Mouse (Mus musculus) embryonic facial prominence, embryonic 10.5 days (tissue): Measurements from ENCODE around the gene Dcakd. TPM values are rescaled to one million over a fixed set of nuclear protein-coding genes. Genes with fewer than 3 reads are reported as not detected.

ENCODE experiments used
- DNase-seq: peaks from one replicate; pipeline ENCODE4 v3.0.0-alpha.2; 2017; ENCODE audit warnings: low spot score
- H3K27ac ChIP-seq: fragments of 300-500 bp; sonication (generic); replicated peaks from 2 replicates; pipeline ENCODE4 v1.5.1; 2016; ENCODE audit warnings: mild to moderate bottlenecking
- H3K27me3 ChIP-seq: fragments of 300-500 bp; sonication (generic); replicated peaks from 2 replicates; pipeline ENCODE4 v1.6.1; 2016; ENCODE audit warnings: low read depth, mild to moderate bottlenecking; ENCODE audit not compliant: poor library complexity, severe bottlenecking
- H3K36me3 ChIP-seq: fragments of 300-500 bp; sonication (generic); replicated peaks from 2 replicates; pipeline ENCODE4 v1.6.1; 2016; ENCODE audit warnings: mild to moderate bottlenecking, moderate library complexity
- H3K4me1 ChIP-seq: fragments of 300-500 bp; sonication (generic); 2 replicates; pipeline ENCODE4 v1.6.1; 2016
- H3K4me3 ChIP-seq: fragments of 300-500 bp; sonication (generic); 2 replicates; pipeline ENCODE4 v1.5.1; 2016; ENCODE audit warnings: mild to moderate bottlenecking, moderate library complexity
- H3K9me3 ChIP-seq: fragments of 300-500 bp; sonication (generic); 2 replicates; pipeline ENCODE4 v1.6.1; 2016; ENCODE audit warnings: mild to moderate bottlenecking
- WGBS: fragments of 180-500 bp; shearing (Covaris S2); methylation state at CpG from one replicate; pipeline ENCODE4 v1.1.7; 2016; 5-methylcytosine and 5-hydroxymethylcytosine counted together
- polyA plus RNA-seq: library from polyadenylated mRNA; unstranded; fragments of >200 nt; fragmentation: Nextera tagmentation; extraction: Ambion mirVana; gene quantifications from 2 replicates; pipeline ENCODE4 v1.2.1, GENCODE M21; 2016

The Dcakd gene
- polyA plus RNA-seq, result 304 and 308 TPM in 2 replicates

GRCm38 (mm10) chr11:103028176-103028891 lies at the start of gene Dcakd, which contains the start of gene Nmt1:
Dcakd (minus strand) TSS chr11:103028333.
Nmt1 (plus strand) TSS chr11:103028190.
- H3K4me1 ChIP-seq, result peaks cover 18% of the 10 kb centered on the region
- H3K9me3 ChIP-seq, result no peaks in the 10 kb centered on the region
- H3K27me3 ChIP-seq, result no peaks in the 10 kb centered on the region
- H3K4me3 ChIP-seq, result peak within 1 kb of the TSS; percentile 68
- under 1% methylated on average over 36 of the region's 36 CpGs for WGBS
- peak; percentile 94 for DNase-seq
- H3K36me3 ChIP-seq, result peaks cover 49% of the 10 kb centered on the region
- peak within 1 kb of the TSS; percentile 89 for H3K27ac ChIP-seq

GRCm38 (mm10) chr11:103076581-103076980 lies 48.4 kb upstream of the Dcakd start:
- no peak for DNase-seq
- Histone ChIP-seq H3K4me1 (peaks cover 26% of the 10 kb centered on the region), H3K27ac (no peak overlapping the region), H3K27me3 (peaks cover 40% of the 10 kb centered on the region), H3K4me3 (no peak overlapping the region), H3K9me3 (no peaks in the 10 kb centered on the region), H3K36me3 (peaks cover 4% of the 10 kb centered on the region; the same call in 1 of the 2 replicates)
- 82% methylated on average over 8 of the region's 8 CpGs for WGBS

- H3K9me3 ChIP-seq, result no peaks in the 10 kb centered on the region
- no peak overlapping the region for H3K4me3 ChIP-seq
- H3K27me3 ChIP-seq, result peaks cover 34% of the 10 kb centered on the region
- no peak for DNase-seq
- no peak overlapping the region for H3K27ac ChIP-seq
- peaks cover 25% of the 10 kb centered on the region for H3K4me1 ChIP-seq
- WGBS, result 93% methylated on average over 7 of the region's 7 CpGs
- H3K36me3 ChIP-seq, result peaks cover 10% of the 10 kb centered on the region; the same call in 1 of the 2 replicates
Measured at GRCm38 (mm10) chr11:103076010-103076409, 47.9 kb upstream of the Dcakd start.

- Histone ChIP-seq H3K27me3 (peaks cover 23% of the 10 kb centered on the region), H3K9me3 (no peaks in the 10 kb centered on the region), H3K4me3 (peak overlapping the region; percentile 8; the same call in 1 of the 2 replicates), H3K27ac (no peak overlapping the region; the same call in 1 of the 2 replicates), H3K4me1 (peaks cover 13% of the 10 kb centered on the region), H3K36me3 (peaks cover 22% of the 10 kb centered on the region)
- DNase-seq, result peak; percentile 21
- 19% methylated on average over 10 of the region's 10 CpGs for WGBS
Measured at GRCm38 (mm10) chr11:103074796-103075323, 46.7 kb upstream of the Dcakd start.

GRCm38 (mm10) chr11:103074121-103074650 lies 46.1 kb upstream of the Dcakd start:
- DNase-seq, result no peak
- peaks cover 12% of the 10 kb centered on the region for H3K4me1 ChIP-seq
- peaks cover 28% of the 10 kb centered on the region for H3K36me3 ChIP-seq
- no peaks in the 10 kb centered on the region for H3K9me3 ChIP-seq
- no peak overlapping the region for H3K27ac ChIP-seq
- peak overlapping the region; percentile 8; the same call in 1 of the 2 replicates for H3K4me3 ChIP-seq
- 50% methylated on average over 10 of the region's 10 CpGs for WGBS
- H3K27me3 ChIP-seq, result peaks cover 16% of the 10 kb centered on the region

GRCm38 (mm10) chr11:103073671-103074070 lies 45.5 kb upstream of the Dcakd start:
- Histone ChIP-seq H3K4me1 (peaks cover 12% of the 10 kb centered on the region), H3K27me3 (peaks cover 11% of the 10 kb centered on the region), H3K36me3 (peaks cover 34% of the 10 kb centered on the region), H3K4me3 (no peak overlapping the region), H3K9me3 (no peaks in the 10 kb centered on the region), H3K27ac (no peak overlapping the region)
- DNase-seq, result no peak
- whole genome bisulfite sequencing, result 88% methylated on average over 7 of the region's 7 CpGs

GRCm38 (mm10) chr11:103070322-103070880 lies 42.3 kb upstream of the Dcakd start:
- WGBS, result 94% methylated on average over 10 of the region's 10 CpGs
- Histone ChIP-seq H3K4me3 (no peak overlapping the region), H3K9me3 (no peaks in the 10 kb centered on the region), H3K4me1 (peaks cover 12% of the 10 kb centered on the region), H3K27ac (no peak overlapping the region), H3K27me3 (no peaks in the 10 kb centered on the region), H3K36me3 (peaks cover 66% of the 10 kb centered on the region)
- DNase-seq, result no peak

- DNase-seq, result no peak
- 97% methylated on average over 2 of the region's 2 CpGs for WGBS
- H3K36me3 ChIP-seq, result peaks cover 72% of the 10 kb centered on the region
Measured at GRCm38 (mm10) chr11:103069731-103070130, 41.6 kb upstream of the Dcakd start.

GRCm38 (mm10) chr11:103068884-103069283 lies 40.8 kb upstream of the Dcakd start:
- no peak for DNase-seq
- Histone ChIP-seq H3K4me3 (no peak overlapping the region), H3K36me3 (peaks cover 80% of the 10 kb centered on the region), H3K27me3 (no peaks in the 10 kb centered on the region), H3K27ac (no peak overlapping the region), H3K9me3 (no peaks in the 10 kb centered on the region), H3K4me1 (peaks cover under 1% of the 10 kb centered on the region; the same call in 1 of the 2 replicates)
- 94% methylated on average over 11 of the region's 11 CpGs for WGBS

More at GRCm38 (mm10) chr11:103069731-103070130, 41.6 kb upstream of the Dcakd start:
- H3K27ac ChIP-seq, result no peak overlapping the region
- H3K4me3 ChIP-seq, result no peak overlapping the region
- no peaks in the 10 kb centered on the region for H3K27me3 ChIP-seq
- H3K9me3 ChIP-seq, result no peaks in the 10 kb centered on the region
- H3K4me1 ChIP-seq, result peaks cover 9% of the 10 kb centered on the region

GRCm38 (mm10) chr11:103068272-103068671 lies 40.1 kb upstream of the Dcakd start:
- Histone ChIP-seq H3K27me3 (no peaks in the 10 kb centered on the region), H3K4me1 (no peaks in the 10 kb centered on the region), H3K4me3 (no peak overlapping the region), H3K36me3 (peaks cover 87% of the 10 kb centered on the region), H3K9me3 (no peaks in the 10 kb centered on the region), H3K27ac (no peak overlapping the region)
- 94% methylated on average over 4 of the region's 4 CpGs for WGBS
- no peak for DNase-seq

- DNase-seq, result no peak
- Histone ChIP-seq H3K27me3 (no peaks in the 10 kb centered on the region), H3K36me3 (peaks cover 89% of the 10 kb centered on the region), H3K4me3 (no peak overlapping the region), H3K9me3 (no peaks in the 10 kb centered on the region), H3K27ac (no peak overlapping the region), H3K4me1 (no peaks in the 10 kb centered on the region)
- whole genome bisulfite sequencing, result 73% methylated on average over 8 of the region's 8 CpGs
Measured at GRCm38 (mm10) chr11:103067457-103068001, 39.4 kb upstream of the Dcakd start.

GRCm38 (mm10) chr11:103067051-103067361 lies 38.9 kb upstream of the Dcakd start:
- no peaks in the 10 kb centered on the region for H3K9me3 ChIP-seq
- H3K36me3 ChIP-seq, result peaks cover 93% of the 10 kb centered on the region
- DNase-seq, result no peak
- H3K4me1 ChIP-seq, result no peaks in the 10 kb centered on the region
- H3K4me3 ChIP-seq, result no peak overlapping the region
- H3K27me3 ChIP-seq, result no peaks in the 10 kb centered on the region
- no peak overlapping the region for H3K27ac ChIP-seq
- 95% methylated on average over 6 of the region's 6 CpGs for WGBS
